Mouse (Mus musculus) mouse embryonic stem cell (cell line): Measurements from ENCODE around the gene Ins2.

ENCODE experiments used
- in situ Hi-C, 2 experiments: fragments of 300-500 bp; cut with MboI; formaldehyde crosslinking; loops; 1 replicate in 1 of 2; 3 replicates in 1 of 2; pipeline ENCODE4 v1.14.3; 2019 to 2020; ENCODE audit warnings: low sequenced_read_pairs in 2 of 2, low pct_unique_long_range_greater_than_20kb in 1 of 2, mixed read lengths in 1 of 2; ENCODE audit not compliant: unreplicated experiment in 1 of 2

Gene Ins2

GRCm38 (mm10) chr7:142743281-142743680, at the start of gene Ins2:
Ins2 (minus strand) TSS chr7:142743381.
- in situ Hi-C loops, result loop anchor here in 1 of 2 experiments (25.0 kb wide), 1 partner anchor 344 kb away; the partner anchor contains the start of gene Trpm5

GRCm38 (mm10) chr7:142792650-142793275, 49.6 kb upstream of the Ins2 start:
- in situ Hi-C loops, result loop anchor here in 1 of 2 experiments (10.0 kb wide), 1 partner anchor 52 kb away; no protein-coding TSS in a partner anchor

GRCm38 (mm10) chr7:142789667-142790066, 46.5 kb upstream of the Ins2 start:
- in situ Hi-C loops, result loop anchor here in 1 of 2 experiments (10.0 kb wide), 1 partner anchor 55 kb away; no protein-coding TSS in a partner anchor

- in situ Hi-C loops, result loop anchor here in 1 of 2 experiments (25.0 kb wide), 1 partner anchor 350 kb away; the partner anchor contains the start of gene Trpm5
Measured at GRCm38 (mm10) chr7:142737772-142738171, 5.4 kb downstream of the Ins2 start.

GRCm38 (mm10) chr7:142736943-142737490, 6.2 kb downstream of the Ins2 start:
- in situ Hi-C loops, result loop anchor here in 1 of 2 experiments (25.0 kb wide), 1 partner anchor 350 kb away; the partner anchor contains the start of gene Trpm5

GRCm38 (mm10) chr7:142725973-142726372, 17.2 kb downstream of the Ins2 start:
- in situ Hi-C loops, result loop anchor here in 1 of 2 experiments (25.0 kb wide), 1 partner anchor 361 kb away; the partner anchor contains the start of gene Trpm5

- in situ Hi-C loops, result no loop called here
Measured at GRCm38 (mm10) chr7:142720725-142721124, 22.5 kb downstream of the Ins2 start.

GRCm38 (mm10) chr7:142714783-142715498, 28.2 kb downstream of the Ins2 start:
- in situ Hi-C loops, result no loop called here

GRCm38 (mm10) chr7:142706873-142707272, 36.3 kb downstream of the Ins2 start:
- in situ Hi-C loops, result no loop called here

GRCm38 (mm10) chr7:142699334-142699860, 43.8 kb downstream of the Ins2 start:
- in situ Hi-C loops, result loop anchor here in 1 of 2 experiments (25.0 kb wide), 1 partner anchor 362 kb away; no protein-coding TSS in a partner anchor

GRCm38 (mm10) chr7:142678611-142679010, 64.6 kb downstream of the Ins2 start:
- in situ Hi-C loops, result loop anchor here (10.0 to 25.0 kb wide), 2 partner anchors 341 to 344 kb away; no protein-coding TSS in a partner anchor

- in situ Hi-C loops, result loop anchor here (10.0 to 25.0 kb wide), 2 partner anchors 338 to 341 kb away; no protein-coding TSS in a partner anchor
Measured at GRCm38 (mm10) chr7:142675644-142676043, 67.5 kb downstream of the Ins2 start.

GRCm38 (mm10) chr7:142675141-142675540, 68.0 kb downstream of the Ins2 start:
- in situ Hi-C loops, result loop anchor here (10.0 to 25.0 kb wide), 2 partner anchors 338 to 340 kb away; no protein-coding TSS in a partner anchor

GRCm38 (mm10) chr7:142672120-142672519, 71.1 kb downstream of the Ins2 start:
- in situ Hi-C loops, result loop anchor here in 1 of 2 experiments (10.0 kb wide), 1 partner anchor 337 kb away; no protein-coding TSS in a partner anchor

- in situ Hi-C loops, result loop anchor here in 1 of 2 experiments (10.0 kb wide), 1 partner anchor 336 kb away; no protein-coding TSS in a partner anchor
Measured at GRCm38 (mm10) chr7:142671067-142671466, 72.1 kb downstream of the Ins2 start.

GRCm38 (mm10) chr7:142669751-142670625, 73.2 kb downstream of the Ins2 start, which contains the start of gene Gm49394:
Gm49394 (minus strand) TSS chr7:142669942.
- in situ Hi-C loops, result loop anchor here in 1 of 2 experiments (10.0 kb wide), 1 partner anchor 335 kb away; no protein-coding TSS in a partner anchor

- in situ Hi-C loops, result no loop called here
Measured at GRCm38 (mm10) chr7:142668328-142668727, 74.9 kb downstream of the Ins2 start.
